Mouse (Mus musculus) olfactory bulb, adult 2 months (tissue): Measurements from ENCODE around the gene Uvrag.

Experiments used
- CTCF ChIP-seq: fragments of 200-500 bp; IDR thresholded peaks from 2 replicates; pipeline ENCODE4 v1.5.1; 2012; ENCODE audit warnings: low read depth, mild to moderate bottlenecking, low read length, moderate library complexity; ENCODE audit not compliant: insufficient read depth
- POLR2A ChIP-seq: fragments of 200-500 bp; IDR thresholded peaks from 2 replicates; pipeline ENCODE4 v1.6.1; 2012; ENCODE audit warnings: mild to moderate bottlenecking, low read depth, low read length, moderate library complexity; ENCODE audit not compliant: insufficient read depth

- TF ChIP-seq CTCF, result no peak
- no peak for TF ChIP-seq POLR2A
Measured at GRCm38 (mm10) chr7:99168756-99169155, 27.8 kb upstream of the Uvrag start.
